29 mouse cellular contexts compared by ENCODE assay signal in genomic region chr2:41534589-41534988, GRCm38 (mm10).
DNase-seq lines count a peak whose midpoint lies in the region; ATAC-seq and TF ChIP-seq lines count a peak whose summit lies in the region.
"Had no signal": no experiment of that assay in that cellular context is flagged by ENCODE, and none has a peak within 500 bp of the region (broad histone marks: within the 10 kb centered on the region; RNA-seq: fewer than 3 reads in every experiment).

No protein-coding gene starts in this region.

- H3K9me3 ChIP-seq in hindbrain, embryonic 16.5 days (ENCODE audit: control insufficient read depth, low read length), result no peaks in the 10 kb centered on the region
- H3K9me3 ChIP-seq in hindbrain, embryonic 12.5 days (replicated peaks), result no peaks in the 10 kb centered on the region
- no peaks in the 10 kb centered on the region for H3K9me3 ChIP-seq in midbrain, postnatal 0 days (ENCODE audit: low read length)
- H3K9me3 ChIP-seq in midbrain, embryonic 15.5 days, result no peaks in the 10 kb centered on the region
- no peaks in the 10 kb centered on the region for H3K9me3 ChIP-seq in kidney, embryonic 16.5 days (ENCODE audit: low read length)
- H3K9me3 ChIP-seq: embryonic facial prominence, embryonic 10.5 days; embryonic facial prominence, embryonic 13.5 days; forebrain, embryonic 12.5 days; forebrain, embryonic 15.5 days; heart, embryonic 10.5 days; heart, embryonic 13.5 days; hindbrain, embryonic 13.5 days had no signal

- TF ChIP-seq CTCF in midbrain, postnatal 0 days (IDR thresholded peaks at IDR 0.05), result no peak

- no peaks in the 10 kb centered on the region for H3K36me3 ChIP-seq in hindbrain, embryonic 16.5 days (ENCODE audit: control insufficient read depth, insufficient read depth, low read length)
- H3K36me3 ChIP-seq in hindbrain, embryonic 12.5 days, result no peaks in the 10 kb centered on the region
- no peaks in the 10 kb centered on the region for H3K36me3 ChIP-seq in midbrain, postnatal 0 days (ENCODE audit: insufficient read depth, low read length)
- no peaks in the 10 kb centered on the region for H3K36me3 ChIP-seq in midbrain, embryonic 15.5 days (replicated peaks)
- no peaks in the 10 kb centered on the region for H3K36me3 ChIP-seq in kidney, embryonic 16.5 days (ENCODE audit: insufficient read depth, low read length)
- H3K36me3 ChIP-seq: embryonic facial prominence, embryonic 10.5 days; embryonic facial prominence, embryonic 13.5 days; forebrain, embryonic 12.5 days; forebrain, embryonic 15.5 days; heart, embryonic 10.5 days; heart, embryonic 13.5 days; hindbrain, embryonic 13.5 days had no signal

- H3K27ac ChIP-seq in hindbrain, embryonic 16.5 days (ENCODE audit: low read depth, low read length), result no peak overlapping the region
- no peak overlapping the region for H3K27ac ChIP-seq in hindbrain, embryonic 12.5 days
- no peak overlapping the region for H3K27ac ChIP-seq in midbrain, postnatal 0 days (ENCODE audit: low read depth, low read length)
- H3K27ac ChIP-seq in midbrain, embryonic 15.5 days, result no peak overlapping the region
- H3K27ac ChIP-seq in kidney, embryonic 16.5 days (ENCODE audit: low read length), result no peak overlapping the region
- H3K27ac ChIP-seq: embryonic facial prominence, embryonic 10.5 days; embryonic facial prominence, embryonic 13.5 days; forebrain, embryonic 12.5 days; forebrain, embryonic 15.5 days; heart, embryonic 10.5 days; heart, embryonic 13.5 days; hindbrain, embryonic 13.5 days had no signal

- H3K4me1 ChIP-seq in hindbrain, embryonic 16.5 days (ENCODE audit: control insufficient read depth, insufficient read depth, low read depth, low read length), result no peaks in the 10 kb centered on the region
- H3K4me1 ChIP-seq in hindbrain, embryonic 12.5 days, result no peaks in the 10 kb centered on the region
- no peaks in the 10 kb centered on the region for H3K4me1 ChIP-seq in midbrain, postnatal 0 days (ENCODE audit: insufficient read depth, low read length)
- no peaks in the 10 kb centered on the region for H3K4me1 ChIP-seq in midbrain, embryonic 15.5 days
- no peaks in the 10 kb centered on the region for H3K4me1 ChIP-seq in kidney, embryonic 16.5 days (ENCODE audit: insufficient read depth, low read length)
- H3K4me1 ChIP-seq: embryonic facial prominence, embryonic 10.5 days; embryonic facial prominence, embryonic 13.5 days; forebrain, embryonic 12.5 days; forebrain, embryonic 15.5 days; heart, embryonic 10.5 days; heart, embryonic 13.5 days; hindbrain, embryonic 13.5 days had no signal

- peak; percentile 60; the same call in 1 of the 2 replicates for ATAC-seq in hindbrain, embryonic 16.5 days
- no peak for ATAC-seq in hindbrain, embryonic 12.5 days (ENCODE audit: low FRiP score)
- no peak; the same call in 1 of the 2 replicates for ATAC-seq in midbrain, postnatal 0 days (ENCODE audit: low FRiP score)
- ATAC-seq in midbrain, embryonic 15.5 days (replicated peaks), result no peak
- no peak for ATAC-seq in kidney, embryonic 16.5 days (ENCODE audit: low FRiP score, low TSS enrichment)
- ATAC-seq: CD4-positive, CD25-positive, alpha-beta regulatory T cell, adult 4 months; forebrain, embryonic 15.5 days; inflammation-experienced regulatory T-cells, adult 6 months; intestine, embryonic 16.5 days had no signal

- H3K27me3 ChIP-seq in hindbrain, embryonic 16.5 days (replicated peaks; ENCODE audit: control insufficient read depth, insufficient read depth, low read length), result no peaks in the 10 kb centered on the region
- H3K27me3 ChIP-seq in hindbrain, embryonic 12.5 days, result no peaks in the 10 kb centered on the region
- no peaks in the 10 kb centered on the region for H3K27me3 ChIP-seq in midbrain, postnatal 0 days (ENCODE audit: insufficient read depth, low read length)
- H3K27me3 ChIP-seq in midbrain, embryonic 15.5 days (replicated peaks), result no peaks in the 10 kb centered on the region
- no peaks in the 10 kb centered on the region for H3K27me3 ChIP-seq in kidney, embryonic 16.5 days (ENCODE audit: insufficient read depth, low read length)
- H3K27me3 ChIP-seq: embryonic facial prominence, embryonic 13.5 days; forebrain, embryonic 12.5 days; forebrain, embryonic 15.5 days; heart, embryonic 13.5 days; hindbrain, embryonic 13.5 days had no signal

- no peak overlapping the region for H3K4me2 ChIP-seq in hindbrain, embryonic 16.5 days (ENCODE audit: low read length)
- H3K4me2 ChIP-seq in hindbrain, embryonic 12.5 days (replicated peaks), result no peak overlapping the region
- H3K4me2 ChIP-seq in midbrain, postnatal 0 days (ENCODE audit: low read depth, low read length, poor library complexity, severe bottlenecking), result no peak overlapping the region
- no peak overlapping the region for H3K4me2 ChIP-seq in midbrain, embryonic 15.5 days
- no peak overlapping the region for H3K4me2 ChIP-seq in kidney, embryonic 16.5 days (replicated peaks; ENCODE audit: low read depth, low read length)
- H3K4me2 ChIP-seq: embryonic facial prominence, embryonic 13.5 days; forebrain, embryonic 12.5 days; forebrain, embryonic 15.5 days; heart, embryonic 13.5 days; hindbrain, embryonic 13.5 days had no signal

- H3K9ac ChIP-seq in hindbrain, embryonic 16.5 days (ENCODE audit: low read depth, low read length), result no peak overlapping the region
- no peak overlapping the region for H3K9ac ChIP-seq in hindbrain, embryonic 12.5 days
- no peak overlapping the region for H3K9ac ChIP-seq in midbrain, postnatal 0 days (replicated peaks; ENCODE audit: low read length, poor library complexity, severe bottlenecking)
- H3K9ac ChIP-seq in midbrain, embryonic 15.5 days, result no peak overlapping the region
- H3K9ac ChIP-seq in kidney, embryonic 16.5 days (replicated peaks; ENCODE audit: low read length), result no peak overlapping the region
- H3K9ac ChIP-seq: embryonic facial prominence, embryonic 13.5 days; forebrain, embryonic 12.5 days; forebrain, embryonic 15.5 days; heart, embryonic 13.5 days; hindbrain, embryonic 13.5 days had no signal

- peak; percentile 18 to 37 for DNase-seq in cerebellum, postnatal 14 days
- DNase-seq in cerebellum, adult 9-11 months, result no peak
- DNase-seq in midbrain, postnatal 0 days (ENCODE audit: low spot score), result peak; percentile 80
- DNase-seq in retina, postnatal 1 day, result peak; percentile 54
- DNase-seq: adrenal gland, adult 2 months; adrenal gland, postnatal 14 days; cerebellum, adult 2 months; cerebellum, postnatal 36 days; embryo, embryonic 11 days; gastrocnemius, postnatal 10 days; heart, adult 18-20 months; heart, postnatal 14 days; heart, postnatal 4 days; kidney, adult 18-20 months had no signal

- 74% methylated on average over 4 of the region's 4 CpGs for WGBS in hindbrain, embryonic 16.5 days
- WGBS in hindbrain, embryonic 12.5 days, result 78% methylated on average over 4 of the region's 4 CpGs
- WGBS in midbrain, postnatal 0 days, result 92% methylated on average over 4 of the region's 4 CpGs
- WGBS in midbrain, embryonic 15.5 days, result 82% methylated on average over 4 of the region's 4 CpGs
- WGBS in kidney, embryonic 16.5 days, result 91% methylated on average over 4 of the region's 4 CpGs

- no peak overlapping the region for H3K4me3 ChIP-seq in hindbrain, embryonic 16.5 days (ENCODE audit: low read length)
- no peak overlapping the region for H3K4me3 ChIP-seq in hindbrain, embryonic 12.5 days
- no peak overlapping the region for H3K4me3 ChIP-seq in midbrain, postnatal 0 days (ENCODE audit: low read depth, low read length)
- H3K4me3 ChIP-seq in midbrain, embryonic 15.5 days, result no peak overlapping the region
- no peak overlapping the region for H3K4me3 ChIP-seq in kidney, embryonic 16.5 days (ENCODE audit: low read length)
- H3K4me3 ChIP-seq: embryonic facial prominence, embryonic 10.5 days; embryonic facial prominence, embryonic 13.5 days; erythroblast, embryonic 14.5 days; forebrain, embryonic 12.5 days; forebrain, embryonic 15.5 days; heart, embryonic 10.5 days; heart, embryonic 13.5 days; hindbrain, embryonic 13.5 days had no signal
